Mouse (Mus musculus) spleen, adult 2 months (tissue): ENCODE measurements at regions not wholly inside any gene's neighbourhood (a gene's known extent, or its start where the extent isn't known, plus 50 kb on each side); places are given as distances from the start of the nearest gene placed in this dataset.

ENCODE experiments used
- CTCF ChIP-seq: fragments of 200-500 bp; IDR thresholded peaks from 2 replicates; pipeline ENCODE4 v1.5.1; 2011; ENCODE audit warnings: mild to moderate bottlenecking, inconsistent platforms; ENCODE audit not compliant: insufficient read depth, insufficient read length, insufficient replicate concordance; ENCODE audit errors: extremely low read depth
- POLR2A ChIP-seq: fragments of 200-500 bp; IDR thresholded peaks from 2 replicates; pipeline ENCODE4 v1.6.1; 2011; ENCODE audit warnings: low read depth, low read length, inconsistent platforms

- TF ChIP-seq CTCF (no peak), POLR2A (no peak)
Observed at GRCm38 (mm10) chr12:21522621-21523020, 105.2 kb upstream of the Ywhaq start.
